Mouse (Mus musculus): ENCODE data around the gene Gtpbp2. TPM values are rescaled to one million over a fixed set of nuclear protein-coding genes. Genes with fewer than 3 reads are reported as not detected.

The Gtpbp2 gene
- polyA plus RNA-seq, 1 experiment: 25.8 TPM

DNA sequence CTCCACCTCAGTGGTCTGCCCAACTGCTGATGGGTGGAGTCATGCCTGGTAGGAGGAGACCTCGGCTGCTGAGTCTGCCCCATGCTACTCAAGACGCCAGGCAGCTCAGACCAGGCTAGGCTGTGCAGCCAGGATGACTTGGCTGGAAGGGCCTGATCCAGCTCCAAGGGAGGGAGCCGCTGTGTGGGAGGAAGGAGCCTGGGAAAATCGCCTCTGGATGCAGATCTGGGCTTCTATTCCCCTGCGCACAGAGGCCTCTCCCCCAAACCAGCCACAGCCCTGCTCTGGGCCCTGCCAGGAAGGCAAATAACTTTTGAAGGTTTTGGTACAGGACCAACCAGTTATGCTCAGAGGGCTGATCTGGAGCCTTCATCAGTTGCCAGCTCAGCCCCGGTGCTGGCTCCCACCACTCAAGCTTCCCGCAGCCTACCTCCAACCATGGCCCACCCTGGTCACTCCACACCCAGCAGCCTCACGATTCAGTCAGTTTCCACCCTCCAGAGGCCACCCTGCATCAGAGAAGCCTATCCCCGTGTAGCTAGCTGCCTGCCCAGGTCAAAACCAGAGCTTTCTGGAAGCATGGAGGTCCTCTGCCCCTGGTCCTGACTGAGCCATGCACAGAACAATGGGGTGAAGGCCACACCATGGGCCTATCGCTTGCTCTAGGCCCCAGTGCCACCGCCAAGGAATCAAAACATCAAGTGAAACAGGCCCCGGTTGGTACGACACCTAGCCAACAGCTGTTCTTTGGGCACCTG is 30.9 kb upstream of the Gtpbp2 start:
- H3K4me3 ChIP-seq (ENCODE audit: low read depth, low read length): no peak overlapping the region
- H3K9ac ChIP-seq (ENCODE audit: low read depth, poor library complexity, severe bottlenecking): no peak overlapping the region
- no peak overlapping the region for H3K27ac ChIP-seq (ENCODE audit: insufficient read depth, low read length)
- no peak for TF ChIP-seq CTCF (IDR thresholded peaks at IDR 0.05; ENCODE audit: low read depth, low read length)
- no peak for TF ChIP-seq POLR2A (IDR thresholded peaks at IDR 0.05; ENCODE audit: insufficient read depth, low read length)
- TF ChIP-seq EP300 (IDR thresholded peaks at IDR 0.05; ENCODE audit: insufficient read depth, low read depth, low read length): no peak
- no peaks in the 10 kb centered on the region for H3K27me3 ChIP-seq (ENCODE audit: control insufficient read depth, insufficient read depth, low read length, poor library complexity, severe bottlenecking)
- H3K4me1 ChIP-seq (ENCODE audit: control insufficient read depth, insufficient read depth, low read length): peaks cover 2% of the 10 kb centered on the region
- peaks cover 7% of the 10 kb centered on the region for H3K36me3 ChIP-seq (ENCODE audit: control insufficient read depth, insufficient read depth, low read length, poor library complexity, severe bottlenecking)
- no peaks in the 10 kb centered on the region for H3K9me3 ChIP-seq (replicated peaks; ENCODE audit: control insufficient read depth, insufficient read depth, low read length, poor library complexity, severe bottlenecking)

DNA sequence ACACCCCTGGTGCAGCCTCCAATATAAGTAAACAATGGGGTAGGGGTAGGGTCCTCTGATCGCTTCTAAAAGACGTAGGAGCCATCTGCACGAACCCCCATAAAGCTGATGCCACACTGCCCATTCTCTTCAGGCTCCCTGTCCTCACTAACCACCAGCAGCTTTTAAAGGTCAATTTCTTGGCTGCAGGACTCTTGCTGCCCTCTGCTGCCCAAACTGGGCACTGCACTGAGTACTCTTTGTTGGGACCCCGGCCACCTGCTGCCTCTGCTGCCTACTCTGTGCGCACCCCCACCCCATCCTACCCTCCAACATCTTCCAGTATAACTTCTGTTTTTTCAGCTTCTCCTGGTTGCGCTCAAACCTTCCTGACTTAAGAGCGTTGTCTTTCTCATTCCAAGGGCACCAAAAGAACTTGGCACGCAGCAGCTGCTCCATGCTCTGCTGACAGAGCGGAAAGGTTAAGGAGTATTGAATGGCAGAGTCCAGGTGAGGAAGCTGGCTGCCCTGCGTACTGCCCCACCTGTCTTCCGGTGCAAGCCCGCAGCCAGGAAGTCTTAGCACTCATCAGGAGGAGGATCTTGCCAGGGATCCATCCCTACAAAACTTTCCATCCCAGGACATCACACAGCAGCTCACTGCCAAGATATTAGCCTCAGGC is 28.6 kb upstream of the Gtpbp2 start:
- Histone ChIP-seq H3K4me1 (ENCODE audit: control insufficient read depth, insufficient read depth, low read length) (peaks cover 2% of the 10 kb centered on the region), H3K27me3 (ENCODE audit: control insufficient read depth, insufficient read depth, low read length, poor library complexity, severe bottlenecking) (no peaks in the 10 kb centered on the region), H3K36me3 (ENCODE audit: control insufficient read depth, insufficient read depth, low read length, poor library complexity, severe bottlenecking) (no peaks in the 10 kb centered on the region), H3K9me3 (replicated peaks; ENCODE audit: control insufficient read depth, insufficient read depth, low read length, poor library complexity, severe bottlenecking) (no peaks in the 10 kb centered on the region), H3K9ac (ENCODE audit: low read depth, poor library complexity, severe bottlenecking) (no peak overlapping the region), H3K27ac (ENCODE audit: insufficient read depth, low read length) (no peak overlapping the region), H3K4me3 (ENCODE audit: low read depth, low read length) (no peak overlapping the region)
- TF ChIP-seq POLR2A (IDR thresholded peaks at IDR 0.05; ENCODE audit: insufficient read depth, low read length) (no peak), CTCF (IDR thresholded peaks at IDR 0.05; ENCODE audit: low read depth, low read length) (peak; percentile 91), EP300 (IDR thresholded peaks at IDR 0.05; ENCODE audit: insufficient read depth, low read depth, low read length) (no peak)

DNA sequence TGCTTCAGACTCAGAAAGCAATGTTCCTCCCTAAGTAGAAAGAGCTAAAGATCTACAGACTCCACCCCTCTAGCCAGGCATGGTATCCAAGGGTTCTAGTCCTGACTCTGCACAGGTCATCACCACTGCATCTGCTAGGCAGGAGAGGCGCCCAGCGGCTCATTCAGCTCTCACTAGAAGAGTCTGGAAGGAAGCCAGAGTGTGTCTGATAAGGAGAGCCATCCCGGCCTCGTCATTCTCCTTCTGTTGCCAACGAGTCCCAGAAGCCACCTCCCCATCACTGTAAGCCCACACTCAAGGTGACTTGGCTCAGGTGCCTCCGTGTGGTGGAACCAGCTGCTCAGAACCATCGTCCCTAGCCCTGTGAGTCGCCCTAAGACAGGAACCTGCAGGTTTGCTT is 28.0 kb upstream of the Gtpbp2 start:
- Histone ChIP-seq H3K27ac (ENCODE audit: insufficient read depth, low read length) (no peak overlapping the region), H3K9ac (ENCODE audit: low read depth, poor library complexity, severe bottlenecking) (no peak overlapping the region), H3K4me1 (ENCODE audit: control insufficient read depth, insufficient read depth, low read length) (peaks cover 2% of the 10 kb centered on the region), H3K27me3 (ENCODE audit: control insufficient read depth, insufficient read depth, low read length, poor library complexity, severe bottlenecking) (no peaks in the 10 kb centered on the region), H3K4me3 (ENCODE audit: low read depth, low read length) (no peak overlapping the region), H3K9me3 (replicated peaks; ENCODE audit: control insufficient read depth, insufficient read depth, low read length, poor library complexity, severe bottlenecking) (no peaks in the 10 kb centered on the region), H3K36me3 (ENCODE audit: control insufficient read depth, insufficient read depth, low read length, poor library complexity, severe bottlenecking) (no peaks in the 10 kb centered on the region)
- TF ChIP-seq CTCF (IDR thresholded peaks at IDR 0.05; ENCODE audit: low read depth, low read length) (no peak), POLR2A (IDR thresholded peaks at IDR 0.05; ENCODE audit: insufficient read depth, low read length) (no peak), EP300 (IDR thresholded peaks at IDR 0.05; ENCODE audit: insufficient read depth, low read depth, low read length) (no peak)

DNA sequence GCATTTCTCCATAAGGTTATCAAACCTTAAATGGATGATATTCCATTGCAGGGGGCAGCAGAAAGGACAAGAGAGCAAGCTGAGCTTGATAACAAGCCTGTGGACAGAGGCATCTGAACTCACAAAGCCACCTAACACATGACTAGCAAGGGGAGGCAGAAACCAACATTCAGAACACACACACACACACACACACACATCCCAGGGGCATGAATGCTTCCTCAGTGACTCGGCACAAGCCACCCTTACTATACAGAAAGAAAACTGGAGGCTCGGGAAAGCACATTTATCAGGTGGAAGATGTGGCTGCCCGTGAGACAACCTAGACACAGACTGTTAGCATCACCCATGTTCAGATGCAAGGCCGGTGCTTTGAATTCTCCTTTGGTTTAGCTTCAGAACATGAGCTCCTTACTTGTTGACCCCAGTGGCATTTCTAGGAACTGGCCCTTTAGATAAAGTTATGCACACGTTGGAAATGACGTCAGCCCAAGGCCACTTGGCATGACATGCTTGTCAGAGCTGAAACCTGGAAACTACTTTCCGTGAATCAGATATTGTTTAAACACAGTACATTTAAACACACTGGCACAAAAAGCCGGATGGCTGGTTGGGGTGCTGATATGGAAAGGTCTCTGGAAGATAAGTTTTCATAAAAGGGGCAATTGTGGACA is 22.1 kb upstream of the Gtpbp2 start:
- Histone ChIP-seq H3K36me3 (ENCODE audit: control insufficient read depth, insufficient read depth, low read length, poor library complexity, severe bottlenecking) (no peaks in the 10 kb centered on the region), H3K9ac (ENCODE audit: low read depth, poor library complexity, severe bottlenecking) (no peak overlapping the region), H3K27me3 (ENCODE audit: control insufficient read depth, insufficient read depth, low read length, poor library complexity, severe bottlenecking) (no peaks in the 10 kb centered on the region), H3K27ac (ENCODE audit: insufficient read depth, low read length) (no peak overlapping the region), H3K4me1 (ENCODE audit: control insufficient read depth, insufficient read depth, low read length) (peaks cover 2% of the 10 kb centered on the region), H3K9me3 (replicated peaks; ENCODE audit: control insufficient read depth, insufficient read depth, low read length, poor library complexity, severe bottlenecking) (no peaks in the 10 kb centered on the region), H3K4me3 (ENCODE audit: low read depth, low read length) (no peak overlapping the region)
- no peak for TF ChIP-seq POLR2A (IDR thresholded peaks at IDR 0.05; ENCODE audit: insufficient read depth, low read length)
- TF ChIP-seq EP300 (IDR thresholded peaks at IDR 0.05; ENCODE audit: insufficient read depth, low read depth, low read length): no peak
- no peak for TF ChIP-seq CTCF (IDR thresholded peaks at IDR 0.05; ENCODE audit: low read depth, low read length)

DNA sequence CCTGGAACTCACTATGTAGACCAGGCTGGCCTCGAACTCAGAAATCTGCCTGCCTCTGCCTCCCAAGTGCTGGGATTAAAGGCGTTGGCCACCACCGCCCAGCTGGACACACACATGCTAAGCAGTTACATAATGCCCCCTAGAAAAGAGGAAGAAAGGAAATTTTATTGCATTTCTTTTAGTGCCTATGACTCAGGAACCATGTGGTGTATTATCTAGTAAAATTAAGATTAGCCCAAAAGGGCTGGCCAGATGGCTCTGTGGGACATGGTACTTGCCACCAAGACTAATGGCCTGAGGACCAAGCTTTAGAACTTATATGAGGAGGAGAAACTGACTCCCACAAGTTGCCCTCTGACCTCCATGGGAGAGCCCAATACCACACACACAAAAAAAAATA is 21.0 kb upstream of the Gtpbp2 start:
- H3K4me3 ChIP-seq (ENCODE audit: low read depth, low read length): no peak overlapping the region
- no peak overlapping the region for H3K27ac ChIP-seq (ENCODE audit: insufficient read depth, low read length)
- H3K9ac ChIP-seq (ENCODE audit: low read depth, poor library complexity, severe bottlenecking): no peak overlapping the region
- H3K4me1 ChIP-seq (ENCODE audit: control insufficient read depth, insufficient read depth, low read length): peaks cover 2% of the 10 kb centered on the region
- H3K36me3 ChIP-seq (ENCODE audit: control insufficient read depth, insufficient read depth, low read length, poor library complexity, severe bottlenecking): no peaks in the 10 kb centered on the region
- no peaks in the 10 kb centered on the region for H3K9me3 ChIP-seq (replicated peaks; ENCODE audit: control insufficient read depth, insufficient read depth, low read length, poor library complexity, severe bottlenecking)
- TF ChIP-seq CTCF (IDR thresholded peaks at IDR 0.05; ENCODE audit: low read depth, low read length): no peak
- TF ChIP-seq POLR2A (IDR thresholded peaks at IDR 0.05; ENCODE audit: insufficient read depth, low read length): no peak
- no peak for TF ChIP-seq EP300 (IDR thresholded peaks at IDR 0.05; ENCODE audit: insufficient read depth, low read depth, low read length)
- no peaks in the 10 kb centered on the region for H3K27me3 ChIP-seq (ENCODE audit: control insufficient read depth, insufficient read depth, low read length, poor library complexity, severe bottlenecking)

All from ES-Bruce4 (cell line).